Mouse (Mus musculus): ENCODE data around the gene Zdhhc23.

DNA sequence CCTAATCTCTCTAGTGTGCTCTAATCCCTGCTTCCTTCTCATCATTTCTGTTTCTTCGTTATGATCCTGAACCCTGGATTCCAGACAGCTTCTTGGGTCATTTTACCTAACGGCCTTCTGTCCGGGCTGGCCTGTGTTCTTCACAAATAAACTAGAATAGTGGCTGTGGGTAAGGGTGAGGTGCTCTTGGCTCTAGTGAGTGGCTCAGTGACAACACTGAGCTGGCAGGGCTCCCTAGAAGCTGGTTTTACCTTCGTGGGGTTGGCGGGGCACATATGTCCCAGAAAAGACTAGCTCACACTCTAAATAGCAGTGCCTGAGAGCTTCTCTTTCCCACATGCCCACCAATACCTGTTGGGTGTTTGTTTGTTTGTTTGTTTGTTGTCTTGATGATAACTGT is 19.9 kb upstream of the Zdhhc23 start:
- TF ChIP-seq ZNF384 (IDR thresholded peaks at IDR 0.05; ENCODE audit: low read depth, low read length) (no peak), CHD2 (IDR thresholded peaks at IDR 0.05; ENCODE audit: low read depth, low read length) (no peak), HCFC1 (IDR thresholded peaks at IDR 0.05; ENCODE audit: borderline replicate concordance, insufficient read depth, low read length) (no peak), ZC3H11A (IDR thresholded peaks at IDR 0.05; ENCODE audit: borderline replicate concordance, low read depth, low read length) (no peak)

All from ES-E14 (cell line).